Mouse (Mus musculus) liver, embryonic 11.5 days (tissue): ENCODE data around the gene Cox11. TPM values are rescaled to one million over a fixed set of nuclear protein-coding genes. Genes with fewer than 3 reads are reported as not detected.

Experiments
- ATAC-seq: fragments of 200-750 bp; cut with Nextera tagmentation; replicated peaks from 2 replicates; pipeline ENCODE4 v1.8.0; 2017; ENCODE audit warnings: moderate number of reproducible peaks, mild to moderate bottlenecking, moderate TSS enrichment, moderate library complexity; ENCODE audit not compliant: low FRiP score
- DNase-seq: peaks from one replicate; pipeline ENCODE4 v3.0.0-alpha.2; 2017; ENCODE audit warnings: low spot score
- H3K27ac ChIP-seq: fragments of 300-500 bp; sonication (generic); 2 replicates; pipeline ENCODE4 v1.5.1; 2014; ENCODE audit warnings: mild to moderate bottlenecking, low read depth, low read length, control low read depth
- H3K27me3 ChIP-seq: fragments of 300-500 bp; sonication (generic); replicated peaks from 2 replicates; pipeline ENCODE4 v1.6.1; 2014; ENCODE audit warnings: low read length, mixed read lengths; ENCODE audit not compliant: control insufficient read depth, insufficient read depth
- H3K36me3 ChIP-seq: fragments of 300-500 bp; sonication (generic); 2 replicates; pipeline ENCODE4 v1.6.1; 2014; ENCODE audit warnings: mild to moderate bottlenecking, low read length, moderate library complexity, mixed read lengths; ENCODE audit not compliant: control insufficient read depth, insufficient read depth
- H3K4me1 ChIP-seq: fragments of 300-500 bp; sonication (generic); replicated peaks from 2 replicates; pipeline ENCODE4 v1.6.1; 2014; ENCODE audit warnings: low read length, mixed read lengths; ENCODE audit not compliant: control insufficient read depth, insufficient read depth
- H3K4me2 ChIP-seq: fragments of 300-500 bp; sonication (generic); 2 replicates; pipeline ENCODE4 v1.6.1; 2014; ENCODE audit warnings: mild to moderate bottlenecking, control low read depth, moderate library complexity
- H3K4me3 ChIP-seq: fragments of 300-500 bp; sonication (generic); 2 replicates; pipeline ENCODE4 v1.5.1; 2014; ENCODE audit warnings: low read depth, low read length, control low read depth
- H3K9ac ChIP-seq: fragments of 300-500 bp; sonication (generic); 2 replicates; pipeline ENCODE4 v1.6.1; 2014; ENCODE audit warnings: low read depth, low read length, control low read depth
- H3K9me3 ChIP-seq: fragments of 300-500 bp; sonication (generic); 2 replicates; pipeline ENCODE4 v1.6.1; 2016; ENCODE audit warnings: low read length, inconsistent platforms, mixed read lengths; ENCODE audit not compliant: control insufficient read depth
- WGBS: fragments of 180-500 bp; shearing (Covaris S2); extraction: QIAGEN DNeasy Blood & Tissue Kit; methylation state at CpG from one replicate; pipeline ENCODE4 v1.1.7; 2014; 5-methylcytosine and 5-hydroxymethylcytosine counted together
- polyA plus RNA-seq: library from polyadenylated mRNA; unstranded; fragments of >200 nt; fragmentation: Nextera tagmentation; extraction: Ambion mirVana; gene quantifications from 2 replicates; pipeline ENCODE4 v1.2.1, GENCODE M21; 2014

The Cox11 gene
- 25.9 and 28.8 TPM in 2 replicates for polyA plus RNA-seq

DNA sequence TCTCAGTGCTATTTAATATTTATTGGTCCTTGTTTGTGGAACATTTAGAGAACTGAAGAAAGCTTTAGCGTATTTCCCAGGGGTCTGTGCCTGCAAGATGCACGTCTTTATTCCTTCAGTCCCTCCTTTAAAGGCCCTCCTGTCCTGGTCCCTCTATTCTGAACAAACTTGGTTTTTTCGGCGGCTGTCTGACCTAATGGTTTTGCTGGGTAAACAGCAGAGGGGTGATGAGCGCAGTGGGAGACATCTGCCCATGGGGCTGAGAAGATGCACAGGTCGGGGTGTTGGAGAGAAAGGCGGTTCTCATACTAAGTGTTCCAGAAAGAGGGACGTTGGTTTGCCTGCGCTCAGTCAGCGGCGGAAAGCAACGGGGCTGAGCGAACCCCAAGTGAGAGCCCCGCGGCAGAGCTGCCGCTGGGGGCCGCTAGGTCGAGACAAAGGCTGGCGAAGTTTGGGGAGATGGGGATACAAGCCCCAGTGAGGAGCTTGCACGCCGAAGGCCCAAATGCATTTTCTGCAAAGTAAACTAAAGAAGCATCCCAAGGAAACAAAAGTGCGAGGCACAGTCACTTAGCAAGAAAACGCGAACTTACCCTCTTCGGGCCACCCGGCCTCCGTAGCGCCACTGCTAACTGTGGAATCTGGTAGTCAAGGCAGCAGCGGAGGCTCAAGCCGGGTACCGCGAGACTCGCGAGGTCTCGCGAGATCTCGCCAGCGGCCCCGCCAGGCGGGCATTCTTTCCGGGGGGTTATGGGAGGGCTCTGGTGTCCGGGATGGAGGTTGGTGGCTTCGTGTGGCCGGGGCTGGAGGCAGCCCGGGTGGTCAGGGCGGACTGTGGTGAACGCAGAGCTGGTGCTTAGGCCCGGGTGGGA is at the start of gene Cox11, which contains the start of gene Stxbp4:
Cox11 (plus strand) TSS at position 734 of the 872 bp plus-strand sequence.
Stxbp4 (minus strand) TSS at position 645 of the 872 bp plus-strand sequence.
- Histone ChIP-seq H3K4me1 (peaks cover 7% of the 10 kb centered on the region; the same call in 1 of the 2 replicates), H3K27me3 (no peaks in the 10 kb centered on the region), H3K9me3 (no peaks in the 10 kb centered on the region), H3K9ac (peak within 1 kb of the TSS; percentile 97), H3K27ac (peak within 1 kb of the TSS; percentile 79), H3K4me3 (peak within 1 kb of the TSS; percentile 98), H3K36me3 (peaks cover 3% of the 10 kb centered on the region; the same call in 1 of the 2 replicates), H3K4me2 (peak within 1 kb of the TSS; percentile 81)
- ATAC-seq, result peak; percentile 92
- under 1% methylated on average over 48 of the region's 48 CpGs for WGBS
- peak; percentile 94 for DNase-seq

DNA sequence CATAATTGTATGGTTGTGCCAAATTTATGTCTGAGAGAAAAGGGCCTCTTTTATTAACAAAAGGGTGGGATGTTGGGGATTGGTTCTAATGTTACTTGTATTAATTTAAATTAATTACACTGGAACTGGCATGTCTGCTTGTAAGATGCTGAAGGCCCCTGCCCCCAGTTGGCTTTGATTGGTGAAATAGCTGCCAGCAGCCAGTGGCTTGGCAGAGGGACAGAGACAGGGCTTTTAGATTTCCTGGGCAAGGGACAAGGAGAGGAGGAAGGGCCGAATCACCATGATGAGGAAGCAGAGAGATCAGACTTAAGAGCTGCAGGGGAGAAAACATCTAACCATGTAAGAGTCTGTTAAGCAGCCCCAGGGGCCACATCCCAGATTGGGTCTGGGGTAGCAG is 47.0 kb upstream of the Cox11 start:
- WGBS, result 89% methylated on average over 1 of the region's 1 CpGs
- H3K4me3 ChIP-seq, result no peak overlapping the region
- H3K36me3 ChIP-seq, result peaks cover 7% of the 10 kb centered on the region; the same call in 1 of the 2 replicates
- H3K4me1 ChIP-seq, result no peaks in the 10 kb centered on the region
- H3K27me3 ChIP-seq, result no peaks in the 10 kb centered on the region
- no peak for ATAC-seq
- no peaks in the 10 kb centered on the region for H3K9me3 ChIP-seq
- H3K9ac ChIP-seq, result no peak overlapping the region
- no peak overlapping the region for H3K4me2 ChIP-seq
- H3K27ac ChIP-seq, result no peak overlapping the region
- no peak for DNase-seq

DNA sequence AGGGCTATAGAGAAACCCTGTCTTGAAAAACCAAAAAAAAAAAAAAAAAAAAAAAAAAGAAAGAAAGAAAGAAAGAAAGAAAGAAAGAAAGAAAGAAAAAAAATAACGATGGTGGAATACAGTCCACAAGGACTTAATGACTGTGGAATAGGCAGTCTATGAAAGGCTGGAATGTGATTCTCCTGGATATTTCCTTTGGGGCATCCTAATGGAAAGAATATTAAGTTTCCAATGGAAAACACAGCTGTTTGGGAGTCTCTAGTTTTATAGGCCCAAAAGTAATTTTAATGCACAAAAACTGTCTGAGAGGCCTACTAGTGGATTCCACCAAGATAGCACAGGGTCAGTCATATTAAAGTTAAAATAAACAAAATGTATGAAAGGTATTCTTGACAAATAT is 42.1 kb upstream of the Cox11 start:
- no peak overlapping the region for H3K27ac ChIP-seq
- no peaks in the 10 kb centered on the region for H3K27me3 ChIP-seq
- WGBS, result 86% methylated on average over 1 of the region's 1 CpGs
- no peak overlapping the region for H3K4me2 ChIP-seq
- no peak for ATAC-seq
- H3K9me3 ChIP-seq, result no peaks in the 10 kb centered on the region
- H3K36me3 ChIP-seq, result peaks cover 11% of the 10 kb centered on the region; the same call in 1 of the 2 replicates
- no peak for DNase-seq
- no peak overlapping the region for H3K4me3 ChIP-seq
- no peak overlapping the region for H3K9ac ChIP-seq
- no peaks in the 10 kb centered on the region for H3K4me1 ChIP-seq

- H3K9ac ChIP-seq, result no peak overlapping the region
- no peaks in the 10 kb centered on the region for H3K4me1 ChIP-seq
- WGBS, result 85% methylated on average over 2 of the region's 2 CpGs
Measured at GRCm38 (mm10) chr11:90603066-90603465, 34.9 kb upstream of the Cox11 start.

DNA sequence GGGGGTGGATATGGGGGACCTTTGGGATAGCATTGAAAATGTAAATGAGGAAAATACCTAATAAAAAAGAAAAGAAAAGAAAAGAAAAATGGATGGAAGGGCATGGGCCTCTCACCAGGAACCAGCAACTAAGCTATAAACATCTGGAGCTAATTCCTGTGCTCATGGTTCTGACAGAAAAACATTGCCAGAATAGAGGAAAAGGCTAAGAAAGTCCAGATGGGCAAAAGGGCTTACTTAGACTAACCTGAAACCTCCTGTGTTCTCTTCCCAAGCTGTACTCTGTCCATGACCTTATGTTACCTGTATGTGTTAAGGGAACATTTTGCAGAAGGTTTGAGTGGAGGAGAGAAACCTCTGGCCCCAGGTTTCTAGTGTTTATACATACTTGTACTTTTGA is 25.9 kb upstream of the Cox11 start:
- no peak overlapping the region for H3K4me2 ChIP-seq
- no peak overlapping the region for H3K4me3 ChIP-seq
- no peak for ATAC-seq
- H3K27ac ChIP-seq, result no peak overlapping the region
- H3K36me3 ChIP-seq, result no peaks in the 10 kb centered on the region; the same call in 1 of the 2 replicates
- DNase-seq, result no peak
- H3K27me3 ChIP-seq, result no peaks in the 10 kb centered on the region
- no peaks in the 10 kb centered on the region for H3K4me1 ChIP-seq
- no peaks in the 10 kb centered on the region for H3K9me3 ChIP-seq
- no peak overlapping the region for H3K9ac ChIP-seq

More at GRCm38 (mm10) chr11:90603066-90603465, 34.9 kb upstream of the Cox11 start:
- Histone ChIP-seq H3K27ac (no peak overlapping the region), H3K27me3 (no peaks in the 10 kb centered on the region), H3K4me2 (no peak overlapping the region), H3K4me3 (no peak overlapping the region), H3K9me3 (no peaks in the 10 kb centered on the region), H3K36me3 (0 out of 2 replicates have a peak, but pooled peaks cover 6% of the 10 kb centered on the region)
- DNase-seq (no peak), ATAC-seq (no peak)

DNA sequence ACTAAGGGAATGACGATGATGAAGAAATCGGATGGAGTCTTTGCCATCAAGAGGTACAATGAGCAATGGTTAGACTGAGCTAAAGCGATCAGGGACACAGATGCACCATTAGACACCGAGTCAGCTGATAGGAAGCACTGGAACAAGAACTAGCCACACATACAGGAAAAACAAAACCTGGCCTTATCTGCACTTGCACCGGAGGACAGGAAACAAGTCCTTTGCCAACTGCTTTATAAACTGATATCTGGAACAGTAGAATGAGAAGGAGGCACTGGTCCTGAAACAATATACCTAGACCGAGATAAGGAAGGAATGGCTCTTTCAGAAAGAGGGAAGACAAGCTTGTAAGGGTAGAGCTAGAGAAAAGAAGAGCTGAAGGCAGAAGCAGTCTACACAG is 23.2 kb upstream of the Cox11 start:
- 63% methylated on average over 6 of the region's 6 CpGs for WGBS
- no peak overlapping the region for H3K27ac ChIP-seq
- no peaks in the 10 kb centered on the region for H3K27me3 ChIP-seq
- no peaks in the 10 kb centered on the region for H3K9me3 ChIP-seq
- no peaks in the 10 kb centered on the region for H3K4me1 ChIP-seq
- no peaks in the 10 kb centered on the region; the same call in 1 of the 2 replicates for H3K36me3 ChIP-seq
- ATAC-seq (no peak), DNase-seq (no peak)
- no peak overlapping the region for H3K4me2 ChIP-seq
- H3K9ac ChIP-seq, result no peak overlapping the region
- no peak overlapping the region for H3K4me3 ChIP-seq

GRCm38 (mm10) chr11:90616431-90616830 is 21.5 kb upstream of the Cox11 start:
- no peak overlapping the region for H3K4me2 ChIP-seq
- no peaks in the 10 kb centered on the region for H3K4me1 ChIP-seq
- H3K9ac ChIP-seq, result no peak overlapping the region
- no peak overlapping the region for H3K4me3 ChIP-seq
- no peak for ATAC-seq
- no peak for DNase-seq
- no peak overlapping the region for H3K27ac ChIP-seq
- H3K9me3 ChIP-seq, result no peaks in the 10 kb centered on the region
- H3K27me3 ChIP-seq, result no peaks in the 10 kb centered on the region
- H3K36me3 ChIP-seq, result no peaks in the 10 kb centered on the region; the same call in 1 of the 2 replicates

DNA sequence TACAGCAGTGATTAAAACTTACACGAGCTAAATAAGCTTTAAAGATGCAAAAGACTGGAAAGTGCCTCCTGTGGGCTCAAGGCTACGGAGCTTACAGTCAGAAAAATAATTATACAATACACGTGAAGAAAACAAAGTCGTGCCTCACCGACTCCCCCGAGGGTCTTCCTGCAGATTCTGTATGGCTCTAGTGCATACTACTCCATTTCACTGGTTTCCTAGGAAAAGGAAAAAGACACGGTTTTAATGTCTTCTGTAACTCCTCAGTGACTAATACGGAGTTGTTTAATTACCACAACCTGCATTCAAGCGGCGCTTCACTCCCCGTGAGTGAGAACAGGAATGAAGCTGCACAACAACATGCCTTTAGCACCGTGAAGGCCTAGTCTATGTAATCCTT is 15.9 kb upstream of the Cox11 start:
- DNase-seq (no peak), ATAC-seq (no peak)
- Histone ChIP-seq H3K4me3 (no peak overlapping the region), H3K9ac (no peak overlapping the region), H3K27ac (no peak overlapping the region), H3K4me2 (no peak overlapping the region), H3K4me1 (no peaks in the 10 kb centered on the region), H3K36me3 (no peaks in the 10 kb centered on the region), H3K27me3 (no peaks in the 10 kb centered on the region), H3K9me3 (no peaks in the 10 kb centered on the region)
- WGBS, result 91% methylated on average over 12 of the region's 12 CpGs

- Histone ChIP-seq H3K4me2 (no peak overlapping the region), H3K36me3 (no peaks in the 10 kb centered on the region), H3K4me1 (no peaks in the 10 kb centered on the region), H3K27me3 (no peaks in the 10 kb centered on the region), H3K4me3 (no peak overlapping the region), H3K9ac (no peak overlapping the region), H3K27ac (no peak overlapping the region), H3K9me3 (no peaks in the 10 kb centered on the region)
- no peak for DNase-seq
- no peak for ATAC-seq
- WGBS, result 90% methylated on average over 7 of the region's 7 CpGs
Measured at GRCm38 (mm10) chr11:90622500-90622899, 15.5 kb upstream of the Cox11 start.
